Mouse (Mus musculus): ENCODE measurements around the gene Mad2l1bp.

Gene Mad2l1bp

DNA sequence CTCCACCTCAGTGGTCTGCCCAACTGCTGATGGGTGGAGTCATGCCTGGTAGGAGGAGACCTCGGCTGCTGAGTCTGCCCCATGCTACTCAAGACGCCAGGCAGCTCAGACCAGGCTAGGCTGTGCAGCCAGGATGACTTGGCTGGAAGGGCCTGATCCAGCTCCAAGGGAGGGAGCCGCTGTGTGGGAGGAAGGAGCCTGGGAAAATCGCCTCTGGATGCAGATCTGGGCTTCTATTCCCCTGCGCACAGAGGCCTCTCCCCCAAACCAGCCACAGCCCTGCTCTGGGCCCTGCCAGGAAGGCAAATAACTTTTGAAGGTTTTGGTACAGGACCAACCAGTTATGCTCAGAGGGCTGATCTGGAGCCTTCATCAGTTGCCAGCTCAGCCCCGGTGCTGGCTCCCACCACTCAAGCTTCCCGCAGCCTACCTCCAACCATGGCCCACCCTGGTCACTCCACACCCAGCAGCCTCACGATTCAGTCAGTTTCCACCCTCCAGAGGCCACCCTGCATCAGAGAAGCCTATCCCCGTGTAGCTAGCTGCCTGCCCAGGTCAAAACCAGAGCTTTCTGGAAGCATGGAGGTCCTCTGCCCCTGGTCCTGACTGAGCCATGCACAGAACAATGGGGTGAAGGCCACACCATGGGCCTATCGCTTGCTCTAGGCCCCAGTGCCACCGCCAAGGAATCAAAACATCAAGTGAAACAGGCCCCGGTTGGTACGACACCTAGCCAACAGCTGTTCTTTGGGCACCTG, 23.4 kb downstream of the Mad2l1bp start:
- peaks cover 6% of the 10 kb centered on the region for H3K36me3 ChIP-seq (ENCODE audit: control insufficient read depth, insufficient read depth, low read length, poor library complexity, severe bottlenecking)
- no peak for DNase-seq (ENCODE audit: low read depth, low spot score)
- no peaks in the 10 kb centered on the region for H3K27me3 ChIP-seq (ENCODE audit: control insufficient read depth, insufficient read depth, low read length, poor library complexity, severe bottlenecking)

DNA sequence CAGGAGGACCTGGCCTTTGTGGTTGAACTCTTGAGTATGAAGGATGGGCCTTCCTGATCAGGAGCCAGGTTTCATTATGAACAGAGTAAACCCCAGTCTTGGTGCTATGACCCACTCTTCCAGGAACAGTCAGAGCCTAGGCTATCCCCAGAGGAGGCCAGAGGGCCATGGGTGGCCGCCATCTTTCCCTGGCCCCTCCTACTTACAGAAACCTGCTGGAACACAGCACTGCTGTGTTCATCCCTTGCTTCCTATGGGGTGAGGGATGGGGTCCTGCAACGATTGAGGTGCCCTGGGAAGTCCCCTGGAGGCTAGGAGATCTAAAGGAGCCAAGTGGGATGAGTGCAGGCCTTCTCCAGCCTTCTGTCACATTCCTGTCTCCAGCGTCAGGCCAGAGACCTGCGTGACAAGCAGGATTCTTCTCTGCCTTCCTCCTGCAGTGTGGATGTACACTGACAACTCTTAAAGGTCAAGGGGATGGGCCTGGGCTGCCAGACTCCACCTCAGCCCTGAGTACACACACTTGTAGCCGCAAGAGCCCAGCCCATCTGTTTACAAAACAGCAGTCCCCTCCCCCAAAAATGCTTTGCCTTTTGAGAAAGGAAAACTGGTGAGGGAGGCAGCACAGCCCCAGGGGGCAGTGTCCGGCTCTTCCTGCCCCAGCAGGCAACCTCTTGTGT, 25.4 kb downstream of the Mad2l1bp start:
- no peaks in the 10 kb centered on the region for H3K27me3 ChIP-seq (ENCODE audit: control insufficient read depth, insufficient read depth, low read length, poor library complexity, severe bottlenecking)
- H3K36me3 ChIP-seq (ENCODE audit: control insufficient read depth, insufficient read depth, low read length, poor library complexity, severe bottlenecking), result peaks cover 14% of the 10 kb centered on the region
- no peak for DNase-seq (ENCODE audit: low read depth, low spot score)

DNA sequence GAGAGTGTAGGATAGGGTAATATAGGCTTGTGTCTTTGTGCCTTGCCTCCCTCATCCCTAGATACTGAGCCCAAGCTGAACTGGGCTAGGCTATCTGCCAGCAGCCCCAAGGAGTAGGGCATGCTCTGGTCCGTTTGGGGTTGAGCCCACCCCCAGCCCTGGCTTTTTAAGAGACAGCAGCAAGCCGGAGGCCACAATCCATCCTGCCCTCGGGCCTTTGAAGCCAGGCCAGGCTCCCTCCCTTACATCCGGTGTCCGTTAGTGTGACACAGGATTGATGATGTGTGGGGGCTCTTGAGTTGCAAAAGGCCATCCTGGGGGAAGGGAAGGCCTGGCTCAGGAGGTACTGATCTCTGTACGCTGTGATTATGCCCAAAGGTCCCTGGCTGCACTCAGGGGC, 26.7 kb downstream of the Mad2l1bp start:
- Histone ChIP-seq H3K27me3 (ENCODE audit: control insufficient read depth, insufficient read depth, low read length, poor library complexity, severe bottlenecking) (no peaks in the 10 kb centered on the region), H3K36me3 (ENCODE audit: control insufficient read depth, insufficient read depth, low read length, poor library complexity, severe bottlenecking) (peaks cover 14% of the 10 kb centered on the region)
- DNase-seq (ENCODE audit: low read depth, low spot score), result no peak

DNA sequence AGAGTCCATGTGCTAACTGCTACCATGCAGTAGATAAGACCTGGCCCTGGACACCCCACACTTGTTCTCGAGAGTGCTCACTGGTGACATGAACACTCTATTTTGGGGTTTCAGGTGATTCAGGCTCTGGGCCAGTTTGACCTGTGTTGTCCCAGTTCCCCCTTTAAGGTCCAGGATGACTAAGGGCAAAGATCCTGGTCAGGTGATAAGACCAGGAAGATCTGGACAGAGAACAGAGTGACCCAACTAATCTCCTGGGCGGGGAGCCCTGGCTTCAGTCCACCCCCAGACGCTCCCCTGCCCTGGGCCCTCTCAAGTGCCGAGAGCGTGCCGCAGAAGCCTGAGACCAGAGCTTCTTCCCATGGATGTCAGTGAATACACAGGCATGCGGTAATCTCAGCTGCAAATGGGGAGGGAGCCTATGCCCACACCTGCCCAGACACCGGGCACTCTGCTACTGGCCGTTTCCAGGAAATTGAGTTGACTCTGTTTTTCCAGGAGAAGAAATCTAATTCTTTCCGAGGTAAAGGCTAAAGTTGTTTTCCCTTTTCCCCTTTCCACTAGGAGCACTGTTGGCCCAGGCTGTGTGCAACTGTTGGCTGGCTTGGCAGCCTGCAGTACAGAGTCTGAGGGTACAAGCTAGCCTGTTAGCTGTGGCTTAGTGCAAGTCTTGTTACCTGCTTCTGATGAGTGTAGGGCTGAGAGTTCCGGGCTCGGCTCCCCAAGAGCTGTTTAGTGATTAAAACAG, 29.2 kb downstream of the Mad2l1bp start:
- peaks cover 17% of the 10 kb centered on the region for H3K36me3 ChIP-seq (ENCODE audit: control insufficient read depth, insufficient read depth, low read length, poor library complexity, severe bottlenecking)
- no peak for DNase-seq (ENCODE audit: low read depth, low spot score)
- H3K27me3 ChIP-seq (ENCODE audit: control insufficient read depth, insufficient read depth, low read length, poor library complexity, severe bottlenecking), result no peaks in the 10 kb centered on the region

DNA sequence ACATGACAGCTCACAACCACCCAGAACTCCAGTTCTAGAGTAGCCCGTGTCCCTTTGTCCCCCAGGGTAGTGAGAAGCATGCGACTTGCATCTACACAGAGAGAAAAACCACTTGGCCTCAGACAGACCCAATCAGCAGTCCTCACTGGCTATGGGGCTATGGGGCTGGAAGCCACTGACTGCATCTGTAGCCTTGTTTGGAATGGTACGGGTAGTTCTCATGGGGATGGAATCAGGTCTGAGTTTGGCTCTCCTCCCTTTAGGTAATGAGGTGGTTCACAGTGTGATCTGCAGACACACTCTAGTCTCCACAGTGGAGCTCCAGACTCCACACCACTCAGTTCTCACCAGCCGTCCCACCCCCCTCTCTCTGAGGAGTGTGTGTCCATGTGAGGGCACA, 30.1 kb downstream of the Mad2l1bp start:
- DNase-seq (ENCODE audit: low read depth, low spot score), result no peak
- Histone ChIP-seq H3K36me3 (ENCODE audit: control insufficient read depth, insufficient read depth, low read length, poor library complexity, severe bottlenecking) (peaks cover 17% of the 10 kb centered on the region), H3K27me3 (ENCODE audit: control insufficient read depth, insufficient read depth, low read length, poor library complexity, severe bottlenecking) (no peaks in the 10 kb centered on the region)

DNA sequence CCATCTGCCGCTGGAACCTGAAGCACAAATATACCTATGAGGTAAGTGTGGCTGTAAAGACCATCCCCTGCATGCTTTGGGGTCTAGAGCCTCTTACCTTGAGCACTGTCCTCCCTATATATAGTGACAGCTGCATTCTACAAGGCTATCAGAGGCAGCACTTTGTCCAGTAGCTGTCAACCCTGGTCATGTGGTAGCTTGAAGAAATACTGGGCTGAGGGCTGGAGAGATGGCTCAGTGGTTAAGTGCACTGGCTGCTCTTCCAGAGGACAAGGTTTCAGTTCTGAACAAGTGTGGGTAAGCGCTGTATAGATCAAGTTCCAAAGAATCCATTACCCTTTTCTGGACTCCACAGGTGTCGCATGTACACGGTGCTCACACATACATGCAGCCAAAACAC, 30.6 kb downstream of the Mad2l1bp start:
- peaks cover 17% of the 10 kb centered on the region for H3K36me3 ChIP-seq (ENCODE audit: control insufficient read depth, insufficient read depth, low read length, poor library complexity, severe bottlenecking)
- H3K27me3 ChIP-seq (ENCODE audit: control insufficient read depth, insufficient read depth, low read length, poor library complexity, severe bottlenecking), result no peaks in the 10 kb centered on the region

DNA sequence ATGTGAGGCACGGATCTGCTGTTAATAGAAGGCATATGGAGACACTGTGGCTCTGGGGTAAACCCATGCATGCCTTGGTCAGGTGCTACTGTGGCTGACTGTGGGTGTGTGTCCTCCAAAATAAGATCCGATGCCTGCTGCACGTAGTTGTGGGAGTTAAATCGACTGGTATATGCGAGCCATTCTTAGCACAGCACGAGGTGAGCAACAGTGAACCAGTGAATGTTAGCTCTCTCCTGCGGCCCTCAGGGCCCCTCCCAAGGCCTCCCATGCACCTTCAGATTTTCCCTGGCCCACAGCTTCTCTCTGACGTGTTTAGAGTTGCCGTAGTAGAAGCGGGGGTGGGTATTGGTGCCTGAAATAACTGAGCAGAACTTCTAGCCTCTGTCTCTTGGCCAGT, 33.7 kb downstream of the Mad2l1bp start:
- Histone ChIP-seq H3K36me3 (ENCODE audit: control insufficient read depth, insufficient read depth, low read length, poor library complexity, severe bottlenecking) (peaks cover 12% of the 10 kb centered on the region), H3K27me3 (ENCODE audit: control insufficient read depth, insufficient read depth, low read length, poor library complexity, severe bottlenecking) (no peaks in the 10 kb centered on the region)
- no peak for DNase-seq (ENCODE audit: low read depth, low spot score)

More for the DNA sequence above, 30.6 kb downstream of the Mad2l1bp start:
- DNase-seq (ENCODE audit: low read depth, low spot score), result no peak

DNA sequence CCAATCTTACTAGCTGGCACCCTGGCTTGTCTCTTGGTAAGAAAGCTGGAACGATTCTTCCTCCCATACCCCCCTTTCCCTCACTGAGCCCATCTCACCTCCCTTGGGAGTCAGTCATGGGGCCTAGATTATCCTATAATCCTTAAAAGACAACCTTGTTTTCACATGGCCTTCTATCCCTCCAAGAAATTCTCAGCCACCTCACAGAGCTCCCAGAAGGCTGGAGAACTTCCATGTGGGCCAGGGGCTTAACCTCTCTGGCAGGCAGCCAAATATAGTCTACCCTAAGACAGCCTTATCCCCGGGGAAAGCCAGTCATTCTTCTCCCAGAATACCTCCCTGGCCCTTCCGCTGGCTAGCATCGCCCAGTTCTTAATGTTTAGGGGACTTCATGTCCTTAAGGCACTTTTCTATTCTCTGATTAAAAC, 34.9 kb downstream of the Mad2l1bp start:
- Histone ChIP-seq H3K36me3 (ENCODE audit: control insufficient read depth, insufficient read depth, low read length, poor library complexity, severe bottlenecking) (peaks cover 5% of the 10 kb centered on the region), H3K27me3 (ENCODE audit: control insufficient read depth, insufficient read depth, low read length, poor library complexity, severe bottlenecking) (no peaks in the 10 kb centered on the region)
- no peak for DNase-seq (ENCODE audit: low read depth, low spot score)

DNA sequence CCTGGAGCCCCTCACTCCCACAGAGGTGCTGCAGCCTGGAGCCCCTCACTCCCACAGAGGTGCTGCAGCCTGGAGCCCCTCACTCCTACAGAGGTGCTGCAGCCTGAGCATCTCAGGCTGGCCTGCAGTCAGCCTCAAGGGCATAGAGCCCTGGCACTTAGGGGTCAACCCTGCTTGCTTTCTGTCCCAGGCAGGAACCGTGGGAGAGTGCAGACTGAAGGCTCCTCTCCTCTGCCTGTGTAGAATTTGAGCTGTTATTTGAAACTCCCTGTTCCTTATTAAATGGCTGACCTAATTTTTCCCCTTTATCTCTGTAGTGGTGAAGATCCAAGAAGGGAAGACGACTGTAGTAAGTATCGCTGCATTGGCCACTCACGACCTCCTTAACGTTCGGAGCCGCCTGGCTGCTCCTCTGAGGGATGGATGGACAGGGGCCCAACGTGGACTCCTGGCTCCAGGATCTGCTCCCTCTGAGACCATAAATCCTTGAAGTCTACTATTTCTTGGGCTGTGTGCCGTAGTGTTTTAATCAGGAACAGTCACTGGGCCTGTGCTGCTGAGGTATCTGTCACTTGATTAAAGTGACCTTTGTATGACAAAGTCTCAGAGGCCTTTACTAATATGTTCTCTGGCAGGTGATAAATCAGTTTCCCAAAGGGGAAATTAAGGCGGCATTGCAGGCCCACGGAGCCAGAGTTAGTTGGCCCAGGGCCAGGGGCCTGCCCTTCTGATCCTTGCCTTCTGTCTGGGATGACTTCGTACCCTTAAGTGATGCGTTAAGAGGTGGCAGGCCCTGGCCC, 35.5 kb downstream of the Mad2l1bp start:
- Histone ChIP-seq H3K27me3 (ENCODE audit: control insufficient read depth, insufficient read depth, low read length, poor library complexity, severe bottlenecking) (no peaks in the 10 kb centered on the region), H3K36me3 (ENCODE audit: control insufficient read depth, insufficient read depth, low read length, poor library complexity, severe bottlenecking) (peaks cover 3% of the 10 kb centered on the region)
- no peak for DNase-seq (ENCODE audit: low read depth, low spot score)

DNA sequence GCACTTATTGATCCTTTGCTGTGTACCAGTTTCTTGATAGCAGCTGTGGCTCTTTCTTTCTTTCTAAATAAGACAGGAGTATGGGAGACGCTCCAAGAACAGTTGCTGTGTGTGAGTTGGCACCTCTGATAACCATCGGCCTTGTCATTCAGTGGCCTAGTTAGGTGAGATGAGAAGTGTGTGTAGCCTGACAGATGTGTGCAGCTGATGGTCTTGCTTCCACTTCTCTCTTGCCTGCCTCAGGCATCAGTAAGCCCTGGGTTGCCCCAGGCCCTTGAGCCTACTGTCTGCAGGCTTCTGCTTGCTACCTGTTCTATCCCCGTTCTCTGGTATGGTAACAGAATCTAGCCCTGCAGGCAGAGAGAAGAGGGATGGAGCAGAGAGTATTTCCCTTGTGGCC, 36.5 kb downstream of the Mad2l1bp start:
- no peaks in the 10 kb centered on the region for H3K27me3 ChIP-seq (ENCODE audit: control insufficient read depth, insufficient read depth, low read length, poor library complexity, severe bottlenecking)
- DNase-seq (ENCODE audit: low read depth, low spot score), result no peak
- peaks cover 3% of the 10 kb centered on the region for H3K36me3 ChIP-seq (ENCODE audit: control insufficient read depth, insufficient read depth, low read length, poor library complexity, severe bottlenecking)

DNA sequence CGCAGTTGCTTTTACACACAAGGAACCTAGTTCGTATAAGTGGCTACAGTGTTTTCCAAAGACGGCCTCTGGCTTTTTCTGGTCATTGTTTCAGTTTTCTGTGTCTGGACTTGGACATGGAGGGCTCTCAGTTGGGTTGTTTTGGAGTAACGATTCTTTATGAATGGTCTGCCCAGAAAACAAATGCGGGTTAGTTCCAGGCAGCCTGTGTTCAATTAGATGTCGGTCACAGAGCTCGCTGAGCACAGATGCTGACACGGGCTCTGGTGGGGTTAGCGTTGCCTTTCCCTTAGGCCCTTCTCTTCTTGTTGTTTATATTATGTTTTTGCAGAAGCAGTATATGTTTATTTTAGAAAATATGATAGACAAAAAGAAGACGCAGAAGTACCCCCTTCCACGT, 37.2 kb downstream of the Mad2l1bp start:
- no peaks in the 10 kb centered on the region for H3K27me3 ChIP-seq (ENCODE audit: control insufficient read depth, insufficient read depth, low read length, poor library complexity, severe bottlenecking)
- no peak for DNase-seq (ENCODE audit: low read depth, low spot score)
- peaks cover 3% of the 10 kb centered on the region for H3K36me3 ChIP-seq (ENCODE audit: control insufficient read depth, insufficient read depth, low read length, poor library complexity, severe bottlenecking)

DNA sequence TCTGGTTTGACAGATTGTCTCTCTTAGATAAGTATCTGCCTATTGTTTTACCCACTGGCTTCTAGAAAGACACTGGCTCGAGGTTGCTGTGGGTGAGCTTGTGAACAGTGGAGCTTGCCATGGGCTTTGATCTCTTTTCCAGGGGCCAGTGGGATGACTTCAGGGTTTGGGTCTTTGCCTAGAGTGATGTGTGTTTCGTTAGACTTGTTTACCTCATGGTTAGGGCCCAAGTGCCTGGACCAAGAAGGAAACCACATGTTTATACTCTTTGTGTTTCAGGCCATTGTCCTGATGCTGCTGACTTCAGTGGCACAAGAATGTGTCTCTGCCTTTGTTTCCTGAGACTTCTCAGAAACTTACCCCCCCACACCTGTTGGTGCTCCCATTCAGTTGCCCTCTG, 37.9 kb downstream of the Mad2l1bp start:
- H3K27me3 ChIP-seq (ENCODE audit: control insufficient read depth, insufficient read depth, low read length, poor library complexity, severe bottlenecking), result no peaks in the 10 kb centered on the region
- H3K36me3 ChIP-seq (ENCODE audit: control insufficient read depth, insufficient read depth, low read length, poor library complexity, severe bottlenecking), result peaks cover 3% of the 10 kb centered on the region
- DNase-seq (ENCODE audit: low read depth, low spot score), result no peak

DNA sequence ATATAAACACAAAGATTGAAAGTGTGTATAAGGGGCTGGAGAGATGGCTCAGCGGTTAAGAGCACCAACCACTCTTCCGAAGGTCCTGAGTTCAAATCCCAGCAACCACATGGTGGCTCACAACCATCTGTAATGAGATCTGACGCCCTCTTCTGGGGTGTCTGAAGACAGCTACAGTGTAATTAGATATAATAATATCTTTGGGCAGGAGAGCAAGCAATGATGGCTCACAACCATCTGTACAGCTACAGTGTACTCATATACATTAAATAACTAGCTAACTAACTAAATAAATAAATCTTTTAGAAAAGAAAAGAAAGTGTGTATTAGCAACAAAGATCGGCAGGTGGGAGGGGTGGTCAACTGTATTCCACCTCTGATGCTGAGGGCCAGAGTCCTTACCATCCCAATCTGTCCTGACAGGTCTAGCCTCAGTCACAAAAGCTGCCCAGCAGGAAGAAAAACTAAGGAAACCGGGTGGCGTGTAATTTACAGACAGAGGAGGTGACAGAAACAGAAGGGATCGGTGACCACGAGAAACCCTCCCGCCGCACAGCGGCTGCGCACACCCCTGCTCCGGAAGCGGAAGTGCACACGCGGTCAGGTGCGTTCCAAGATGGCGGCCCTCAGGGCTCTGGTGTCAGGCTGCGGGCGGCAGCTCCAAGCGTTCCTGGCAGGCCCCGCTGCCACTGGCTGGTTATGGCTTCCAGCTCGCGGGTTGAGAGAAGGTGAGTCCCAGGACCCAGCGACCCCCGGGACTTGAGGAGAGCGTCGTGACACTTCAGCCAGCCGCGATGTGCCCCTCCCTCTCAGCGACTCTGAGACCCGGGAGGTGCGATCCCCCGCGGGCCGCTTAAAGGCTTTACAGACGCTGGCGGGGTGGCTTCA, 42.7 kb downstream of the Mad2l1bp start, which contains the start of gene Mrps18a:
TSS of gene Mrps18a (plus strand) at position 585 of the 888 bp plus-strand sequence.
- peak; percentile 88 for DNase-seq (ENCODE audit: low read depth, low spot score)
- no peaks in the 10 kb centered on the region for H3K36me3 ChIP-seq (ENCODE audit: control insufficient read depth, insufficient read depth, low read length, poor library complexity, severe bottlenecking)
- no peaks in the 10 kb centered on the region for H3K27me3 ChIP-seq (ENCODE audit: control insufficient read depth, insufficient read depth, low read length, poor library complexity, severe bottlenecking)

DNA sequence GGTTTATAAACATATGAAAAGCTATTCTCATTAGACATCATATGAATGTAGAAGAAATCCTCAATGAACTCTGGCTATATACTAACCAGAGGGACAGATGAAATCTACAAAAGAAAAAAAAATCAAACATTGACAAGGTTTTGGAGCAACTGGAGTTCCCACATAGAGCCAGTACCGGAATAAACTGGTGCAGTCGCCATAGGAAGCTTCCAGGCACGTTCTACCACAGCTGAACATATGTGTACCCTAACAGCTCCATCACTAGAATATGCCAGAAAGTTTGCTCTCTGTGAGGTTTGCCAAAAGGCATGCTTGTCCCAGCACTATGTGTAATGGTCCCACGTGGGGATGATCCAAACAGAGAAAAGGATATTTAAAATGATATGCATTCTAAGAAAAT, 45.1 kb downstream of the Mad2l1bp start:
- no peaks in the 10 kb centered on the region for H3K36me3 ChIP-seq (ENCODE audit: control insufficient read depth, insufficient read depth, low read length, poor library complexity, severe bottlenecking)
- DNase-seq (ENCODE audit: low read depth, low spot score), result no peak
- H3K27me3 ChIP-seq (ENCODE audit: control insufficient read depth, insufficient read depth, low read length, poor library complexity, severe bottlenecking), result no peaks in the 10 kb centered on the region

All from splenic B cell, adult 2 months (primary cell).